Comparison of ENCODE assay signal across 16 mouse cellular contexts in genomic region chr10:119138237-119138636, GRCm38 (mm10).
"Had no signal": no experiment of that assay in that cellular context is flagged by ENCODE, and none has a peak within 500 bp of the region (broad histone marks: within the 10 kb centered on the region; RNA-seq: fewer than 3 reads in every experiment).

No protein-coding gene starts in this region.

- H3K4me3 ChIP-seq: megakaryocyte, embryonic 14.5 days; midbrain, embryonic 13.5 days; midbrain, embryonic 15.5 days; neural tube, embryonic 12.5 days; stomach, embryonic 15.5 days had no signal

- H3K4me2 ChIP-seq: midbrain, embryonic 11.5 days; midbrain, embryonic 13.5 days; midbrain, embryonic 15.5 days; neural tube, embryonic 12.5 days; stomach, embryonic 15.5 days had no signal

- H3K9ac ChIP-seq: liver, embryonic 14.5 days; midbrain, embryonic 13.5 days; midbrain, embryonic 15.5 days; neural tube, embryonic 12.5 days; stomach, embryonic 15.5 days had no signal

- H3K9me3 ChIP-seq: midbrain, embryonic 13.5 days; midbrain, embryonic 15.5 days; neural tube, embryonic 12.5 days; stomach, embryonic 15.5 days had no signal

- ATAC-seq: midbrain, embryonic 13.5 days; midbrain, embryonic 15.5 days had no signal

- H3K4me1 ChIP-seq: midbrain, embryonic 13.5 days; midbrain, embryonic 15.5 days had no signal

- DNase-seq: lung, adult 2 months; lung, postnatal 14 days; lung, postnatal 36 days; right cerebral cortex, postnatal 14 days; thymus, adult 2 months; thymus, postnatal 25 days; thymus, postnatal 4 days had no signal

- H3K27me3 ChIP-seq: megakaryocyte, embryonic 14.5 days; midbrain, embryonic 13.5 days; midbrain, embryonic 15.5 days; neural tube, embryonic 12.5 days; stomach, embryonic 15.5 days had no signal

- H3K27ac ChIP-seq: liver, embryonic 14.5 days; macrophage; midbrain, embryonic 13.5 days; midbrain, embryonic 15.5 days; neural tube, embryonic 12.5 days; stomach, embryonic 15.5 days; stomach, postnatal 0 days had no signal

- H3K36me3 ChIP-seq: midbrain, embryonic 13.5 days; midbrain, embryonic 15.5 days; neural tube, embryonic 12.5 days; stomach, embryonic 15.5 days had no signal
